Mouse (Mus musculus): Measurements from ENCODE around the gene Olfr58.
"Not testable (repeated sequence)": the region's sequence is repeated elsewhere in the genome, so short reads cannot be mapped to it uniquely, and the experiment has no call there.

The Olfr58 gene

GRCm38 (mm10) chr9:19779983-19780382 is at the start of gene Olfr58:
Olfr58 (plus strand) TSS chr9:19780283.
- DNase-seq = no peak

DNA sequence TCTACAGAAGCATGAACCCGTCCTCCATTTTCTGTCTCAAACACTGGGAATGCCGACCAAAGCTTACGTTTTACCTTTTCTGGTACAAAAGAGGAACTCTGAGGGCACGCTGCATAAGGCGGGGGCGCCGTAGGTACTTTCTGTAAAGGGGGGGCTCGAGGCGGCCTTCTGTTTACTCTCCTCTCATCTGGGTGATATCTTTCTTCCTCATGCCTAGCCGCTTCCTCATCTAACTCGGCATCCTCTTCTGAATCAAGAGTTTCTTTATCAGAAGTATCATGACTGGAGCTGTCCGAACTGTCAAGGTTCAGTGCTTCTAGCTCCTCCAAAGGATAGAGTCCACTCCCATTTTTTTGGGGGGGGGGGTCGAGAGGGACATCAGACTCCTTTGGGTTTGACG is 10.9 kb upstream of the Olfr58 start:
- DNase-seq = no peak

GRCm38 (mm10) chr9:19769701-19770100 is 10.4 kb upstream of the Olfr58 start:
- DNase-seq = no peak

GRCm38 (mm10) chr9:19803000-19803399 is 22.9 kb downstream of the Olfr58 start:
- DNase-seq = no peak

GRCm38 (mm10) chr9:19804606-19805005 is 24.5 kb downstream of the Olfr58 start, which contains the start of gene Olfr859:
Olfr859 (plus strand) TSS chr9:19804906.
- not testable (repeated sequence) for DNase-seq

Data from kidney, postnatal 14 days (tissue).